Mouse (Mus musculus) cerebellum, adult 2 months (tissue): ENCODE results near the gene Ostf1. TPM values are rescaled to one million over a fixed set of nuclear protein-coding genes. Genes with fewer than 3 reads are reported as not detected.

Experiments used
- DNase-seq, 2 experiments: peaks; one replicate each; pipeline ENCODE4 v3.0.0; 2021
- H3K27ac ChIP-seq: fragments of 200-500 bp; 2 replicates; pipeline ENCODE4 v1.5.1; 2012; ENCODE audit warnings: low read length, control low read depth, inconsistent platforms; ENCODE audit not compliant: insufficient read depth
- H3K27me3 ChIP-seq: fragments of 200-500 bp; 2 replicates; pipeline ENCODE4 v1.6.1; 2012; ENCODE audit warnings: inconsistent platforms, mild to moderate bottlenecking, low read length, moderate library complexity; ENCODE audit not compliant: control insufficient read depth, insufficient read depth
- H3K4me1 ChIP-seq: fragments of 200-500 bp; 2 replicates; pipeline ENCODE4 v1.6.1; 2011; ENCODE audit warnings: low read length; ENCODE audit not compliant: control insufficient read depth, insufficient read depth
- H3K4me3 ChIP-seq: fragments of 200-500 bp; replicated peaks from 2 replicates; pipeline ENCODE3; 2011; ENCODE audit warnings: mild to moderate bottlenecking, low read depth, low read length, control low read depth; ENCODE audit not compliant: insufficient read depth
- CTCF ChIP-seq: fragments of 200-500 bp; IDR thresholded peaks from 2 replicates; pipeline ENCODE4 v1.5.1; 2011; ENCODE audit warnings: low read depth, mild to moderate bottlenecking, control low read depth, low read length, moderate library complexity, borderline replicate concordance; ENCODE audit not compliant: insufficient read depth
- POLR2A ChIP-seq: fragments of 200-500 bp; IDR thresholded peaks from 2 replicates; pipeline ENCODE4 v1.6.1; 2011; ENCODE audit warnings: low read length, control low read depth, borderline replicate concordance; ENCODE audit not compliant: insufficient read depth
- WGBS: fragments of 180-500 bp; shearing (Covaris S2); methylation state at CpG from one replicate; pipeline ENCODE4 v1.1.7; 2018; 5-methylcytosine and 5-hydroxymethylcytosine counted together
- polyA plus RNA-seq: library from polyadenylated mRNA; depleted of rRNA; stranded (reverse); fragments of >200 nt; gene quantifications from 2 replicates; pipeline ENCODE4 v1.2.3, GENCODE M21; 2012; rRNA removed

The Ostf1 gene
- 26.4 and 29.0 TPM in 2 replicates for polyA plus RNA-seq

DNA sequence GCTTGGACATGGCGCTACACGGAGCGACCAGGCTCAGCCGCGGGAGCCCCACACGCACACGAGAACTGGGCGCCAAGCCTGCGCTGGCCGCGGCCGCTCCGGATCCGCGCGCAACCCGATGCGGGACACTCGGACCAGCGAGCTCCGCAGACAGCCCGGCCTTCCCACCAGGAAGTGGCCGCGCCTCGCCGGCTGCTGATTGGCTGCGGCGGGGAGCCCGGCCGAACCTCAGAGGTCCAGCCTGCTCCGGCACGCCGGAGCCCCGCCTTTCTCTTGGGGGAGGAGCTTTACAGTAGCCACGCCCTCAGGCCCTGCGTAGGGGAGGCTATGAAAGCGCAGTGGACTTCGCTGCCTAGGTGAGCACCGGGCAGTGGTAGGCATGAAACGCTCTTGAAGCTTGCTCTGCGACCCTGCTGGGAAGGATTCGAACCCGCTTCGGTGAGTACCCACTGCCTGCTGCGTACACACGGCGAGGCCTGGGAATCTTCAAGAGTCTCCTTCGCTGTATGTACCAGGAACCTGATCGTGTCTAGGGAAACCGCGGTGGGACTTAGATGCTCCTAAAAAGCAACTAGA is at the start of gene Ostf1, which contains the start of gene Nmrk1:
Gene Ostf1, minus strand, starts transcription at position 180 of the 576 bp plus-strand sequence.
Gene Nmrk1, plus strand, starts transcription at position 307 of the 576 bp plus-strand sequence.
- H3K27me3 ChIP-seq: no peaks in the 10 kb centered on the region
- DNase-seq: peak; percentile 96 to 97
- peak within 1 kb of the TSS; percentile 72 for H3K4me3 ChIP-seq
- WGBS: under 1% methylated on average over 51 of the region's 51 CpGs
- no peaks in the 10 kb centered on the region for H3K4me1 ChIP-seq
- TF ChIP-seq CTCF (no peak), POLR2A (peak; percentile 86)
- no peak within 1 kb of the TSS for H3K27ac ChIP-seq

DNA sequence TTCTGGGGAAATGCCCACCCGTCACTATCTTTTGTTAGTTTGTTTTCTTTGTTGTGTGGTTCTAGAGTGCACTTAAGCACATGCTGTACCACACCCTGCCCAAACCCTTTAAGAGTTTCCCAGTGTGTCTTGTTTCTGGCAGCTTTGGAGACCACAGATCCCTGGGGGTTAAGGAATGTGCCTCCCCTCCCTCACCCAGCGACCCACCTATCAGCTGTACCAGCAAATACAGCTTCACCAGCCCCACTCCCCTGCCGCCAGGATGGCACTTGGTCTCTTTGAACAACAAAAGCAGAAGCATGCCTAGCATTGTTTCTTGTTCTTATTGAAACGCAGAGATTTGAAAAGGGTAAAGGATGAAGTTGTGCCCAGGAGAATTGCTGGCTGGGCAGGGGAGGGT is 41.5 kb upstream of the Ostf1 start:
- no peak for DNase-seq
- Histone ChIP-seq H3K4me1 (peaks cover 5% of the 10 kb centered on the region), H3K27ac (no peak overlapping the region), H3K27me3 (no peaks in the 10 kb centered on the region), H3K4me3 (no peak overlapping the region)
- TF ChIP-seq POLR2A: no peak
- no peak for TF ChIP-seq CTCF
- WGBS: 30% methylated on average over 4 of the region's 4 CpGs

- Histone ChIP-seq H3K4me3 (no peak overlapping the region), H3K27ac (no peak overlapping the region), H3K27me3 (no peaks in the 10 kb centered on the region), H3K4me1 (peaks cover 5% of the 10 kb centered on the region)
- DNase-seq: no peak
- WGBS: 41% methylated on average over 3 of the region's 3 CpGs
- TF ChIP-seq POLR2A (no peak), CTCF (no peak)
Observed at GRCm38 (mm10) chr19:18672498-18672897, 40.9 kb upstream of the Ostf1 start.

GRCm38 (mm10) chr19:18671056-18671741 is 39.6 kb upstream of the Ostf1 start:
- WGBS: under 1% methylated on average over 56 of the region's 64 CpGs
- peak; percentile 62 to 72 for DNase-seq
- Histone ChIP-seq H3K4me1 (peaks cover 5% of the 10 kb centered on the region), H3K4me3 (peak overlapping the region; percentile 95), H3K27me3 (no peaks in the 10 kb centered on the region), H3K27ac (peak overlapping the region; percentile 33; the same call in 1 of the 2 replicates)
- no peak for TF ChIP-seq POLR2A
- TF ChIP-seq CTCF: no peak

GRCm38 (mm10) chr19:18670608-18671007 is 39.0 kb upstream of the Ostf1 start, which contains the start of gene Carnmt1:
Gene Carnmt1 (plus strand): TSS chr19:18670764.
- DNase-seq: peak; percentile 99
- peak within 1 kb of the TSS; percentile 95 for H3K4me3 ChIP-seq
- TF ChIP-seq CTCF (no peak), POLR2A (0 out of 2 replicates have a peak, but pooled peaks have one; percentile 21)
- 1% methylated on average over 49 of the region's 58 CpGs for WGBS
- H3K27ac ChIP-seq: peak within 1 kb of the TSS; percentile 33; the same call in 1 of the 2 replicates
- H3K27me3 ChIP-seq: no peaks in the 10 kb centered on the region
- peaks cover 5% of the 10 kb centered on the region for H3K4me1 ChIP-seq

- 21% methylated on average over 7 of the region's 7 CpGs for WGBS
Observed at GRCm38 (mm10) chr19:18669551-18669950, 37.9 kb upstream of the Ostf1 start.

DNA sequence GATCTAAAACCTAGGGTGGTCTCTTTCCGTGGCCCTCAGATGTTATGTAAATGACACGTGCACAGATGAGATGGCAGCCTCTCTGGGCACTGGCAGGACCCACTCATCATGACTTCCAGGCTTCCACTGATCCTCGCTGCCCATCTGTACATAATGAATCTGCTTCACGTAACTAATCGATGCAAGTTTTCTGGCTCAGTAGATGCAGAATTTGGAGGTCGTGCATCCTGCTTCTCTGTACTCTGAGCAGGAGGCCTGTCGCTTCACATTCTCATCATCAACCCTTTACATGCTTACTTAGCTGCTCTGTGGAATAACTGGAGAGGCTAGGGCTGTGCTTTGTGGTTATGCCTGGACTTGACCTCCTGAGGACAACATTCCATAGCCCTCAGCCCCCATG is 35.3 kb upstream of the Ostf1 start:
- WGBS: 44% methylated on average over 7 of the region's 7 CpGs
- no peak overlapping the region for H3K27ac ChIP-seq
- no peaks in the 10 kb centered on the region for H3K4me1 ChIP-seq
- no peak for DNase-seq
- H3K27me3 ChIP-seq: no peaks in the 10 kb centered on the region
- H3K4me3 ChIP-seq: no peak overlapping the region
- TF ChIP-seq CTCF: no peak
- TF ChIP-seq POLR2A: no peak

More at GRCm38 (mm10) chr19:18669551-18669950, 37.9 kb upstream of the Ostf1 start:
- TF ChIP-seq POLR2A: no peak
- TF ChIP-seq CTCF: no peak
- Histone ChIP-seq H3K27ac (no peak overlapping the region), H3K27me3 (no peaks in the 10 kb centered on the region), H3K4me1 (peaks cover 5% of the 10 kb centered on the region), H3K4me3 (no peak overlapping the region)
- DNase-seq: no peak
